Mouse (Mus musculus) lung, postnatal 0 days (tissue): ENCODE measurements around the gene Smim15.

Source experiments
- CTCF ChIP-seq: IDR thresholded peaks from 2 replicates; pipeline ENCODE4 v1.5.1; 2016; ENCODE audit warnings: antibody characterized with exemption, mild to moderate bottlenecking
- EP300 ChIP-seq: IDR thresholded peaks from 2 replicates; pipeline ENCODE4 v1.6.1; 2016; ENCODE audit warnings: antibody characterized with exemption, mild to moderate bottlenecking, control low read depth

DNA sequence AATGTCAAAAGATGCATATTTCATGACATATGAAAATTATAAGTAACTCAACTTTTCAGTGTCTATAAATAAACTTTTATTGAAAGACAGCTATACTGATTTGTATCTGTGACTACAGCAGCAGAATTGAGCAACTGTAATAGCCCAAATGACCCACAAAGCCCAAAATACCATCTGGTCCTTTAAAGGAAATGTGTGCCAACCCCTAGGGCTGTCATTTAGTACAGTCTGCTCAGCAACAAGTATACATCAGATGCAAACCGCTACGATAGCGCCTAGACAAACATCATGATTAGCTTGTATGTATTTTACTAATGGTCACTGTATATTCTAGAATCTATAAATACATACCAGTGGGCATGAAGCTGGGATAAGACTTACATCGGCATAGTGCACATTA is 39.8 kb downstream of the Smim15 start:
- TF ChIP-seq CTCF, result no peak
- no peak for TF ChIP-seq EP300
